Mouse (Mus musculus): Measurements from ENCODE around the gene Myg1. TPM values are rescaled to one million over a fixed set of nuclear protein-coding genes. Genes with fewer than 3 reads are reported as not detected.
"Not testable (repeated sequence)": the region's sequence is repeated elsewhere in the genome, so short reads cannot be mapped to it uniquely, and the experiment has no call there.

The Myg1 gene
- 10 to 100 TPM; 14.8 to 16.3 TPM for total RNA-seq (2021)
- long read RNA-seq, experiment 1, partial matches to known transcripts, result 2 of 6 reads
- long read RNA-seq, experiment 1, other reads (novel, unspliced or antisense), result 1 of 6 reads
- long read RNA-seq, experiment 2, transcript Myg1-202 (7 exons, 1,480 nt), result major isoform, 12 of 12 reads
- long read RNA-seq, experiment 2, partial matches to known transcripts, result 0 of 12 reads
- long read RNA-seq, experiment 2, other reads (novel, unspliced or antisense), result 0 of 12 reads

DNA sequence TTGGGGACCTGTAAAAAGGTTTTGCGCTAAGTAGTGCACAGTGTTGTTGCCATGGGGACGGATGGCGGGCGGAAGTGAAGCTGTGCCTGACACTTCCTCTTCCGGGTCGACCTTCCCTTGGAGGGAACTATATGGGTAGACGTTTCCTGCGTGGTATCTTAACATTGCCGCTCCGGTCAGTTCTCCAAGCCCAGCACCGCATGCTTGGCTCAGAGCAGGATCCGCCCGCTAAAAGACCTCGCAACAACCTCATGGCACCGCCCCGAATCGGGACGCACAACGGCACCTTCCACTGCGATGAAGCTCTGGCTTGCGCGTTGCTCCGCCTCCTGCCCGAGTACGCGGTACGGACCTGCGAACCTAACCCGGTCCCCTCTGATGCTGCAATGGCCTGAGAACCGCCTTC, at the start of gene Myg1:
Myg1 (plus strand) TSS at position 100 of the 406 bp plus-strand sequence.
- peak; percentile 66 to 69 for DNase-seq
- intact Hi-C loops (cut with DNase I), result no loop called here

DNA sequence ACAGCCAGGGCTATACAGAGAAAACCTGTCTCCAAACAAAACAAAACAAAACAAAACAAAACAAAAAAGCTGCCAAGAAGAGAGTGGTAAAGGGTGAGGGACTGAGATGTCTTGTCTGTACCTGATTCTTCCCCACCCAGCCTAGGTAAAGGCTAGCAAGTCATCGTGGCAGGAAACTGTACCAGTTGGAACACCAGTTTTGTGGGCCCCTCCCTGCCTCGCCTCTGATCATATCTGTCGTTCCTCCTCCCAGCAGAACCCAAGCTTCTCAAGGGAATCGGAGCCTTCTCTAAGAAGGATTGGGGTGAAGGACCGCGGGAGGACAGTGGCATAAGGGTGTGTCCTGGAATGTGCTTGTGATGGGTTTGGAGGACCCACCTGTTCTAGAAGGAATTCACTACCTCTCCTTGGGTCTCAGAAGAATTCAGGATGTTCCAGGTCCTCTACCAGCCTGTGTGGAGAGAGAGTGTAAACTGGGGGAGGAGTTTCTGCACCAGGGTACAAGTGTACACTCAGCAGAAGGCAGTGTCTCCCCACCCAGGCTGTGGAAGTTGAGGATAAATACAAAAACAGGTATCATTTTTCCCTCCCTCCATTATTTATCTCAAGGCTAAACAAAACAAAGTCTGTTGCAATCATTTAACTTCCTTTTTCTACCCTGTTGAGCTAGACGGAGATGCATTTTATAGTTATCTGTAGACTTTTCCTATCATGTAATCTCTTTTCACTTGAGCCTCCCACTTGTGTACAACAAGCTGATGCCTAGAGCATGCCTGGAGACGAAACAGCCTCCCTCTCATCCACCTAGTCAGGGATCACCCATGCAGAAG, 48.8 kb upstream of the Myg1 start:
- intact Hi-C loops (cut with DNase I), result no loop called here
- no peak for DNase-seq

GRCm38 (mm10) chr15:102283648-102284047, 47.9 kb upstream of the Myg1 start:
- intact Hi-C loops (cut with DNase I), result loop anchor here (2.0 kb wide), 1 partner anchor 35 kb away; no protein-coding TSS in a partner anchor
- no peak for DNase-seq

DNA sequence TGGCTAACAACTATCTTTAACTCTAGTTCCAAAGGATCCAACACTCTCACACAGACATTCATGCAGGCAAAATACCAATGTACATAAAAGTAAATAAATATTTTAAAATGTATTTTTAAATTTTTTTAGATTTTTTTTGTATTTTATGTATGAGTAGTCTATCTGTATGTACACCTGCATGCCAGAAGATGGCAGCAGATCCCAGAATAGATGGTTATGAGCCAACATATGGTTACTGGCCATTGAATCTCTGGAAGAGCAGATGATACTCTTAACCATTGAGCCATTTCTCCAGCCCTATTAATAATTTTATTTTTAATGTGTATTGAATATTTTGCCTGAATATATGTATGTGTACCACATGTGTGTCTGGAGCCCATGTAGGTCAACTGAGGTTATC, 44.1 kb upstream of the Myg1 start:
- DNase-seq, result no peak
- intact Hi-C loops (cut with DNase I), result no loop called here

- DNase-seq, result peak; percentile 87 to 92
These were observed 35.7 kb upstream of the Myg1 start, which contains the start of gene Espl1 for GRCm38 (mm10) chr15:102295633-102296367. Gene Espl1 (plus strand): TSS chr15:102296266.

GRCm38 (mm10) chr15:102296368-102297006, 35.0 kb upstream of the Myg1 start:
- no peak for DNase-seq
- intact Hi-C loops (cut with DNase I), result no loop called here

More at GRCm38 (mm10) chr15:102295633-102296367, 35.7 kb upstream of the Myg1 start, which contains the start of gene Espl1:
- intact Hi-C loops (cut with DNase I), result no loop called here

- intact Hi-C loops (cut with DNase I), result no loop called here
- no peak for DNase-seq
These were observed 29.0 kb upstream of the Myg1 start for GRCm38 (mm10) chr15:102302542-102302941.

- intact Hi-C loops (cut with DNase I), result no loop called here
- no peak for DNase-seq
These were observed 22.8 kb upstream of the Myg1 start for GRCm38 (mm10) chr15:102308717-102309116.

DNA sequence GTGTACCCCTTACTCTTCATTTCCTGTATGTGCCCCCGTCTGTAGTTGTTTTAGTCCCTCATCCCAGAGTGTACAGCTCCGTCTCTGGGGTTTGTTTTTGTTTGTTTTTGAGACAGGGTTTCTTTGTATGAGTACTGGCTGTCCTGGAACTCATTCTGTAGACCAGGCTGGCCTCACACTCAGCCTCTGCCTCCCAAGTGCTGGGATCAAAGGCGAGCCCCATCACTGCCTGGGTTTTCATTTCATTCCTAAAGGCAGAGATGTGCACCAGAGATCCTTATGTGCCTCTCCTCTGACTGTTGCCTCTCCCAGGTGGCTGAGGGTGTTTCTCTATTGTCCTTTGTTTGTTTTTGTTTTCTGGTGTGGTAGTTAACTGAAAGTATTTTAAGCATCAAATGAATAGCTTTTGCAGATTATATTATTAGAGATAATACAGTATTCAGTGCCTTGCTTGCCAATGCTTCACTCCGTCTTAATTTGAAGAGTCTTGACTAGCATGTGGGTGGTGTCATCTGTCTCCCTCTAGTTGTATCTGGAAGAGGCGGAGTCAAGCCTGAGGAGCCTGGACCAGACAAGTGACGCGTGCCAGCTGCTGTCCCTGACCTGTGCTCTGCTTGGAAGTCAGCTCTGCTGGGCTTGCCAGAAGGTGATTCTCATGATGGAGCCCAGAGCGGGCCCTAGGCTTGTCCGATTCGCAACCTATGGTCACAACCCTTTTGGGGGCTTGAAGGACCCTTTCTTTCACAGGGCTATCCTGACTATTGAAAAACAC, 21.2 kb upstream of the Myg1 start:
- DNase-seq, result peak in 1 of 2 experiments; percentile 16
- intact Hi-C loops (cut with DNase I), result no loop called here

GRCm38 (mm10) chr15:102311489-102311888, 20.0 kb upstream of the Myg1 start:
- intact Hi-C loops (cut with DNase I), result no loop called here
- DNase-seq, result no peak

DNA sequence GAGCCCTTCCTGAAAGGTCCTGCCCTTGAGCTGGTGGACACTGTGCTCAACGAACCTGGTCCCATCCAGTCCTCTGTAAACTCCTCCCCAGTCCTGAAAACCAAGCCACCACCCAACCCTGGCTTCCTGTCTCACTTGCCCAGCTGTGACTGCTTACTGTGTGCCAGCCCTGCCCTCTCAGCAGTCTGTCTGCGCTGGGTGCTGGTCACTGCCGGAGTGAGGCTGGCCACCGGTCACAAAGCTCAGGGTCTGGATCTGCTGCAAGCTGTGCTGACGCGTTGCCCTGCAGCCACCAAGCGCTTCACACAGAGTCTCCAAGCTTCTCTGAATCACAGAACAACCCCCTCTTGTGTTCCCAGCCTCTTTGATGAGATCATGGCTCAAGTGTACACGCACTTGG, 16.2 kb upstream of the Myg1 start:
- intact Hi-C loops (cut with DNase I), result no loop called here
- peak in 1 of 2 experiments; percentile 33 for DNase-seq

DNA sequence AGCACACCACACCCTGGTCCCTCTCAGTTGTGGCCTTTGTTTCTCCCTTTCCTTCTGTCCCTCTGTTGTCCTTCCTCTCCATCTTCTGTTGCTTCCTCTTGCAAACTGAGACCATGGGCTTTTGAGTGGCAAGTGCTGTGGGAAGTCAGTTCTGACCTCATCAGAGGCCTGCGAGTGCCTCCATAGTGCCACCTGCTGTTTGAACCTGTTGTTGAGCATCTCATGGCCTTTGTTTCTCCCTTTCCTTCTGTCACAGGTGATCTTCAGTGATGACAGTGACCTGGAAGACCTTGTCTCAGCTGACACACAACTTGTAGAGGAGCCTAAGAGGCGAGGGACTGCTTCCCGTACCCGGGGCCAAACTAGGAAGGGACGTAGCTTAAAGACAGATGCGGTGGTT, 15.2 kb upstream of the Myg1 start:
- DNase-seq, result peak; percentile 47 to 51
- intact Hi-C loops (cut with DNase I), result loop anchor here (2.0 kb wide), 1 partner anchor 77 kb away; no protein-coding TSS in a partner anchor

- intact Hi-C loops (cut with DNase I), result no loop called here
- DNase-seq, result no peak
These were observed 6.6 kb upstream of the Myg1 start for GRCm38 (mm10) chr15:102324654-102325473.

- peak; percentile 77 to 78 for DNase-seq
- intact Hi-C loops (cut with DNase I), result no loop called here
These were observed 5.4 kb upstream of the Myg1 start, which contains the start of gene Pfdn5 for GRCm38 (mm10) chr15:102326022-102326576. Gene Pfdn5 (plus strand): TSS chr15:102326116.

DNA sequence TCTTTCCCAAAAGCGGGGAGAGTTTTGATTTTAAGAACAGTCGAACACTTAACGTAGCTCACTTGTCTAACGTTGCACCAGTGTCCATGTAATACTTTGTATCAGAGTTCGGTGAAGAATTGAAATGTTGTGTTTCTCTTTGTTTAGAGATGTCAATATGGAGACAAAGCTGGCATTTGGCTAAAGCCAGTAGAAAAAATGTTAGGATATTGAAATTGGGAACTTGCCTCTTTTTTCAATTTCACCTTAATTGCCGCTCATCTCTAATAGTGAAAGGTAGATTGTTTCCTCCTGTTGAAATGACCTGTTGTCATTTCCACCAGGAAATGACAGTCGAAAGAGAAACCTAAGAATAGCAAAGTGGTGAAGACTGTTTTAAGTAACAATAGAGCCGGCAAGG, 4.6 kb upstream of the Myg1 start:
- intact Hi-C loops (cut with DNase I), result no loop called here
- no peak for DNase-seq

DNA sequence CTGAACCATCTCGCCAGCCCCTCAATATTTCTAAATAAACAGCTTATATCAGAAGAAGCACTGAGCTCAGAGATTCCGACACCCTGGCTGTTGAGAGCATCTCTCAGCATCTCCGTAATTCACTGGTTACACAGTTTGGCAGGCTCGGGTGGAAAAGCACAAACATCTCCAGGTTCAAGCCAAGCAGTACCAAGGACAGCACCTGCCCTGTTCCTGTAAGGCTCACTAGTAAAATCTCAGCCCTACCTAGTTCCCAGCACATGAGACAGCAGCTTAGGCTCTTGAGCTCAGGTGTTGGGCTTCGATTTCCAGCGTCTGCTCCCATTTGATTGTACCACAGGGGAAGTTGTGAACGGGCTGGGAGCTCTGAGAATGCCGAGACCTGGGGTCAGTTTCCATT, 3.7 kb downstream of the Myg1 start:
- DNase-seq, result no peak
- intact Hi-C loops (cut with DNase I), result no loop called here

GRCm38 (mm10) chr15:102335925-102336324, 4.4 kb downstream of the Myg1 start:
- intact Hi-C loops (cut with DNase I), result not testable (repeated sequence)

DNA sequence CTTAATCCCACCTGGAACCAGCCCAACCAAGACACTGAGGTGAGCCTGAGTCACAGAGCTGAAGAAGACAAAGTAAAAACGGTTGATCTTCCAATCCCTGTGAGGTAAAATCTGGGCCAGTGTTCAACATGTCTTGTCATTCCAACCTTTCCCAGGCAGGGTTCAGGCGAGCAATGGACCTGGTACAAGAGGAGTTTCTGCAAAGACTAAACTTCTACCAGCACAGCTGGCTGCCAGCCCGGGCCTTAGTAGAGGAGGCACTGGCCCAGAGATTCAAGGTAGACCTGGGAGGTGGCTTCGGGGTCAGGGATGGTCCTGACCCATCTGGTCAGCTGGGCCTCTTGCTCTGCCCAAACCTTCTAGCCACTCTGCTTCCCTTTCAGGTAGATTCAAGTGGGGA, 5.4 kb downstream of the Myg1 start:
- no peak for DNase-seq
- intact Hi-C loops (cut with DNase I), result no loop called here

More at GRCm38 (mm10) chr15:102335925-102336324, 4.4 kb downstream of the Myg1 start:
- DNase-seq, result not testable (repeated sequence)

All from gastrocnemius, postnatal 36 days (tissue).